Mouse (Mus musculus) neural tube, embryonic 13.5 days (tissue): ENCODE results near the gene Idnk. TPM values are rescaled to one million over a fixed set of nuclear protein-coding genes. Genes with fewer than 3 reads are reported as not detected.
A peak's percentile ranks its signal among the peaks of the same experiment; 100 is the strongest.

Experiments
- ATAC-seq: fragments of 200-750 bp; cut with Nextera tagmentation; 2 replicates; pipeline ENCODE4 v1.8.0; 2017; ENCODE audit warnings: low read depth, mild to moderate bottlenecking, moderate TSS enrichment, moderate library complexity
- H3K27ac ChIP-seq: fragments of 300-500 bp; sonication (generic); replicated peaks from 2 replicates; pipeline ENCODE4 v1.5.1; 2015; ENCODE audit warnings: moderate library complexity, mild to moderate bottlenecking, inconsistent platforms
- H3K27me3 ChIP-seq: fragments of 300-500 bp; sonication (generic); 2 replicates; pipeline ENCODE4 v1.6.1; 2015; ENCODE audit warnings: mild to moderate bottlenecking, inconsistent platforms
- H3K36me3 ChIP-seq: fragments of 300-500 bp; sonication (generic); 2 replicates; pipeline ENCODE4 v1.6.1; 2015; ENCODE audit warnings: mild to moderate bottlenecking, inconsistent platforms
- H3K4me1 ChIP-seq: fragments of 300-500 bp; sonication (generic); replicated peaks from 2 replicates; pipeline ENCODE4 v1.6.1; 2015; ENCODE audit warnings: inconsistent platforms
- H3K4me2 ChIP-seq: fragments of 300-500 bp; sonication (generic); 2 replicates; pipeline ENCODE4 v1.6.1; 2015; ENCODE audit warnings: inconsistent platforms, mild to moderate bottlenecking, moderate library complexity
- H3K4me3 ChIP-seq: fragments of 300-500 bp; sonication (generic); 2 replicates; pipeline ENCODE4 v1.5.1; 2015; ENCODE audit warnings: mild to moderate bottlenecking, inconsistent platforms
- H3K9ac ChIP-seq: fragments of 300-500 bp; sonication (generic); 2 replicates; pipeline ENCODE4 v1.6.1; 2015; ENCODE audit warnings: moderate library complexity, mild to moderate bottlenecking, inconsistent platforms
- H3K9me3 ChIP-seq: fragments of 300-500 bp; sonication (generic); 2 replicates; pipeline ENCODE4 v1.6.1; 2016; ENCODE audit warnings: inconsistent platforms
- WGBS: fragments of 180-500 bp; shearing (Covaris S2); methylation state at CpG from one replicate; pipeline ENCODE4 v1.1.7; 2015; 5-methylcytosine and 5-hydroxymethylcytosine counted together
- polyA plus RNA-seq: library from polyadenylated mRNA; unstranded; fragments of >200 nt; fragmentation: Nextera tagmentation; extraction: Ambion mirVana; gene quantifications from 2 replicates; pipeline ENCODE4 v1.2.1, GENCODE M21; 2015

Idnk gene
- polyA plus RNA-seq, 1 experiment from 2014 or later, result 80.8 TPM

DNA sequence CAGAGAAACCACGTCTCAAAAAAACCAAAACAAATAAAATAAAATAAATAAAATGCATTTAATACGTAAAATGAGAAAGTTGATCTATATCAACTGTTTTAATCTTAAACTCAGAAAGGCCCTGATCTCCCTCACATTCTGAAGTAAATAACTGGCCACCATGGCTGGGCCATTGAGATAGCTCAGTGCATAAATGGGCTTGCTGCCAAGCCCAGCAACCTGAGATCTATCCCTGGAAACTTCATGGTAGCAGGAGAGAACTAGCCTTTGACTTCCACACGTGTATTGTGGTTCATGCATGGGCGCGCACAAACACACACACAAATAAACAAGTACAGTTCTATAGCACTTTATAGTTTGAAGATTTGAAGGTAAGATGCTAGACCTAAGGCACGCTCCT lies 43.9 kb downstream of the Idnk start:
- peaks cover 11% of the 10 kb centered on the region; the same call in 1 of the 2 replicates for H3K4me1 ChIP-seq
- H3K27ac ChIP-seq, result no peak overlapping the region
- H3K9me3 ChIP-seq, result no peaks in the 10 kb centered on the region
- WGBS, result 91% methylated on average over 6 of the region's 6 CpGs
- no peak for ATAC-seq
- H3K27me3 ChIP-seq, result no peaks in the 10 kb centered on the region
- H3K4me3 ChIP-seq, result no peak overlapping the region
- no peak overlapping the region for H3K9ac ChIP-seq
- peaks cover 15% of the 10 kb centered on the region for H3K36me3 ChIP-seq
- no peak overlapping the region for H3K4me2 ChIP-seq

DNA sequence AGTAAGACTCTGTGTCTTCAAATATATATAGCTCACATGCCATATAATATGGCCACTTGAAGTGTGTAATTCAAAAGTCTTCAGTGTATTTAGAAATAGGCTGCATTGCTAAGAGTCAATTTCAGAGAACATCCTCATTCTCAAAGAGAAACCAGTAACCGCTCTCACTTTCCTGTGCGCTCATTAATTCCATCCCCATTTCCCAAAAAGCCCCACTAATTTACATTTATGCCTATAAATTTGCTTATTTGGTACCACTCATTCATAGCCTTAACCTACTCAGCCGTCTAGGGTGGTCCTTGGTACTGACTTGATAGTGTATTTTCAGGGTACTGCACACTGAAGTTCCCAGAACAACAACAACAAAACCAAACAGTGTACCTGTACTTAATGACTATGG lies 44.5 kb downstream of the Idnk start:
- WGBS, result 92% methylated on average over 3 of the region's 3 CpGs
- no peak overlapping the region for H3K4me2 ChIP-seq
- no peak for ATAC-seq
- H3K4me1 ChIP-seq, result peaks cover 11% of the 10 kb centered on the region; the same call in 1 of the 2 replicates
- H3K27me3 ChIP-seq, result no peaks in the 10 kb centered on the region
- no peak overlapping the region for H3K4me3 ChIP-seq
- no peaks in the 10 kb centered on the region for H3K9me3 ChIP-seq
- H3K27ac ChIP-seq, result no peak overlapping the region
- peaks cover 13% of the 10 kb centered on the region for H3K36me3 ChIP-seq
- H3K9ac ChIP-seq, result no peak overlapping the region

DNA sequence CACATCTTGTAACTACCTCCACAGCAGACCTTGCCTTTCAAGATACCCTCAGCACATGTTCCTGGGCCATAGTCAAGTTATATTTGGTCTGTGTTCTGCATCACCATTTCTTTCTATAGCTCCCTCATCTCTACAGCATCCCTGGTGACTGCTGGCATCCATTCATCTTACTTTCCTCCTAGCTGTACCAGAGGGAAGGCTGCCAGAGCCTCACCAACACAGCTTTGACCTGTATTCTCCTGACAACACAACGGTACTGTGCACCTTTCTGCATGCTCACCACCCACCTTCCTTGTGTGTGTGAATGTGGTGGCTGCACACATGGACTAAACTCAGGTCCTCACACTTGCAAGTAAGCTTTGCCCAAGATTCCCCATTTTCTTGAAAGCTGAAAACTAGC lies 45.5 kb downstream of the Idnk start:
- Histone ChIP-seq H3K4me2 (no peak overlapping the region), H3K4me3 (no peak overlapping the region), H3K4me1 (peaks cover 11% of the 10 kb centered on the region; the same call in 1 of the 2 replicates), H3K27me3 (no peaks in the 10 kb centered on the region), H3K36me3 (peaks cover 3% of the 10 kb centered on the region), H3K9me3 (no peaks in the 10 kb centered on the region), H3K27ac (no peak overlapping the region), H3K9ac (no peak overlapping the region)
- WGBS, result 88% methylated on average over 1 of the region's 1 CpGs
- ATAC-seq, result no peak

DNA sequence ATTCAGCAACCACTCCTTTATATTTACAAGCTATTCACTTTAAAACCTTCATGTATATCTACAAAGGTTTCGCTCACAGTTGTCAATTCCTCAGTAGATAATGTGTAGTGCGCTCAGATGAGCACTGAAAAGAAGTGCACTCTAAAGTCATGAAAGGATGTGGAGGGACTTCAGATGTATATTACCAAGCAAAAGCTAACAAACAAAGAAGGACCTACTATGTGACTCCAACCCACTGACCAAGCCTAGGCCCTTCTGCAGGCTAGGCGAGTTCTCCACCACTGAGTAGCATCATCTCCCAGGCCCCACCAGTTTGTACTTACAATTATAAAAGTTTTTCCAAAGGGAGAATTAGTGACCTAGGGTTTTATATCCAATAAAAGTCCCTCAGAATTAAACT lies 46.8 kb downstream of the Idnk start:
- H3K4me3 ChIP-seq, result no peak overlapping the region
- no peaks in the 10 kb centered on the region for H3K36me3 ChIP-seq
- H3K9me3 ChIP-seq, result no peaks in the 10 kb centered on the region
- no peak overlapping the region for H3K4me2 ChIP-seq
- no peak overlapping the region for H3K27ac ChIP-seq
- 92% methylated on average over 3 of the region's 3 CpGs for whole genome bisulfite sequencing
- H3K27me3 ChIP-seq, result no peaks in the 10 kb centered on the region
- no peak for ATAC-seq
- peaks cover 11% of the 10 kb centered on the region; the same call in 1 of the 2 replicates for H3K4me1 ChIP-seq
- H3K9ac ChIP-seq, result no peak overlapping the region

DNA sequence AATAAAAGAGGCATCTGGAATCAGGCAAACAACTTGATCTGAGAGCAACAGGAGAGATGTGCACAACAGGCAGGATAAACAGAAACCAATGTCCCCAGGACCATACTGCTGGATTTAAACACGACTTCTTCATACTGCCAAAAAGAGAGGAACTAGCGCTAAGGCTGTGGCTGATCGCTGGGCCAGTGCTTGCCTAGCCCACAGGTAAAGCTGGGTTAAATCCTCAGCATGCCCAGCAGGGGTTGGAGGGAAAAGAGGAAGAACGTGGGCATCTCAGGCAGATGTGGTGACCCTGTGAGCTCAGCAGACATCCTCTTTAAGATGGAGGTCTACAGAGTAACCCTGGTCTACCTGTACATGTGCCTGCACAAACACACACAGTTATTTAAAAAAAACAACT lies 47.5 kb downstream of the Idnk start:
- WGBS, result 79% methylated on average over 4 of the region's 4 CpGs
- Histone ChIP-seq H3K27ac (no peak overlapping the region), H3K9ac (no peak overlapping the region), H3K4me3 (no peak overlapping the region), H3K4me1 (peaks cover 11% of the 10 kb centered on the region; the same call in 1 of the 2 replicates), H3K36me3 (no peaks in the 10 kb centered on the region), H3K27me3 (no peaks in the 10 kb centered on the region), H3K9me3 (no peaks in the 10 kb centered on the region), H3K4me2 (no peak overlapping the region)
- no peak for ATAC-seq

DNA sequence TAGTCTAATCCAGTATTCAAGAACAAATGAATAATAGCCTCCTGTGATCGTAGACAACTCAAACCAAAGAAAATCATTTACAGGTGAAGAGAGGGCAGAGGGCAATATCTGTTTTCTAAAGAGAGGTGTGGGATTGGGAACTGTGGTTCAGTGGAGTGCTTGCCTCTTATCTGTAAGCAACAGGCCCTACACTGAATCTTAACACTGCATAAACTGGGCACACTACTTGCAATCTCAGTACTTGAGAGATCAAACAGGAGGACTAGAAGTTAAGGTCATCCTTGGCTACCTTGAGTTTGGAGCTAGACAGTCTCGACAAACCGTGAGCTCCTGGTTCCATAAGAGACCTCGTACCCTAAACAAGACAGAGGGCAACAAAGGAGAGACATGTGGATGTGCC lies 48.6 kb downstream of the Idnk start:
- 86% methylated on average over 4 of the region's 4 CpGs for WGBS
- Histone ChIP-seq H3K36me3 (no peaks in the 10 kb centered on the region), H3K9me3 (no peaks in the 10 kb centered on the region), H3K4me2 (no peak overlapping the region), H3K4me3 (no peak overlapping the region), H3K27ac (no peak overlapping the region), H3K4me1 (peaks cover 16% of the 10 kb centered on the region; the same call in 1 of the 2 replicates), H3K27me3 (no peaks in the 10 kb centered on the region), H3K9ac (no peak overlapping the region)
- no peak for ATAC-seq

DNA sequence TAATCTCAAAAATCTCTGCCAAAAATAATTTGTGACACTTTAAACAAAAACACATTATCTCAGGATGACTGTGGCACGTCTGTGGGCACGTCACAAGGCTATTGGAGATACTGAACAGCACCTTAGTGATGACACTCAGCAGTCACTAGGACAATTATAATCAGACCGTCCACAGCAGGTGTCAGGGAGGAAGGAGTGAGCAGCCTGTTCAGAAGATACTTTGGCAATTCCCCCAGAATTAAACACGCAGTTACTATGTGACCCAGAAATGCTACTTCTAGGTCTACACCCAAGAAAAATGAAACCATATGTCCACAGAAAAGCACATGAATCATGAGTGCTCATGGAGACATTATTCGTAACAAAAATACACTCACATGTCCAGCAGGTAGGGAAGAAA lies 53.0 kb downstream of the Idnk start:
- no peaks in the 10 kb centered on the region for H3K36me3 ChIP-seq
- ATAC-seq, result no peak
- no peak overlapping the region for H3K4me3 ChIP-seq
- no peak overlapping the region for H3K27ac ChIP-seq
- WGBS, result 82% methylated on average over 5 of the region's 5 CpGs
- no peaks in the 10 kb centered on the region for H3K9me3 ChIP-seq
- no peak overlapping the region for H3K9ac ChIP-seq
- H3K4me1 ChIP-seq, result peaks cover 33% of the 10 kb centered on the region
- no peak overlapping the region for H3K4me2 ChIP-seq
- H3K27me3 ChIP-seq, result no peaks in the 10 kb centered on the region

DNA sequence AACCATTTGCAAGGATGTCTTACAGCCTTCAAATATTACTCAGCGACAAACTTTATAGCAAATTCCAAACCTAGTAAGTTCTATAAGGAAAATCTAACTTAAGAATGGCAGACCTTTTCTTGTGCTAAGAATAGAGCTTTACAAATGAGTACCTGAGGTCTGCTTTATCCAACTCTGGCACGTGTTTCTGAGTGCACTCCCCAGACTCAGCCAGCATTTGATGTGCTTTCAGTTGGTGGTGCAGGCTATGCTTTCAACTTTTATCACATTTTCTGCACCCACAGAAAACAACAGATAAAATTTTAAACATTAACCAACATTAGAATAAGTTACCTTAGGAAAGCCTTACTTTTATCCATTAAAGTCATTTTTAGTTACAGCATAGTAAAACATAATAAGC lies 55.1 kb downstream of the Idnk start:
- Histone ChIP-seq H3K4me1 (peaks cover 39% of the 10 kb centered on the region), H3K4me3 (no peak overlapping the region), H3K36me3 (no peaks in the 10 kb centered on the region), H3K27me3 (no peaks in the 10 kb centered on the region), H3K27ac (no peak overlapping the region), H3K9ac (no peak overlapping the region), H3K4me2 (no peak overlapping the region), H3K9me3 (no peaks in the 10 kb centered on the region)
- 82% methylated on average over 2 of the region's 2 CpGs for WGBS
- ATAC-seq, result no peak

DNA sequence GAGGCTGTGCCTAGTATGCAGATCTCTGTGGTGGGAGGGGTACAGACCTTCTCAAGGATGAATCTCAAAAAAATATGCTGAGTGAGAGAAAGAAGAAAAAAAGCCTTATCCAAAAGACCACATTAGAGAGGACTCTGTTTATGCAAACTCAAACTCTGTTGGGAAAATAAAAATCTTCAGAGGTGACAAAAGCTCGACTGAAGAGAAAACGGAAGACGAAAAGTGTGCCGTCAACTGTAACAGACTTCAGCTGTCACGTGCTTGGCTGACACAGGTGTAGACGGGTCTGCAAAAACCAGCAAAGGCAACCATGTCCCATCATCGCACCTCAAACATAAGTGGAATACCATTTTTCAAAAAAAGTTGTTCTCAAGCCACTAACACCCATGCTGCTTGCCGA lies 56.4 kb downstream of the Idnk start:
- Histone ChIP-seq H3K9me3 (no peaks in the 10 kb centered on the region), H3K4me1 (peaks cover 39% of the 10 kb centered on the region), H3K4me2 (peak overlapping the region; percentile 86), H3K9ac (peak overlapping the region; percentile 97), H3K4me3 (peak overlapping the region; percentile 95), H3K36me3 (no peaks in the 10 kb centered on the region), H3K27me3 (no peaks in the 10 kb centered on the region), H3K27ac (no peak overlapping the region)
- ATAC-seq, result no peak
- 78% methylated on average over 8 of the region's 8 CpGs for WGBS

Other genes with a start within 250 kb of the Idnk start
- 90.2 and 95.5 TPM in 2 replicates for gene Spock1, start 249.3 kb upstream of the Idnk start, polyA plus RNA-seq
- 11.5 and 12.3 TPM in 2 replicates for gene Klhl3, start 44.1 kb upstream of the Idnk start, polyA plus RNA-seq
- 53.7 and 56.0 TPM in 2 replicates for gene Hnrnpa0, start 29.1 kb upstream of the Idnk start, polyA plus RNA-seq
- 142 and 154 TPM in 2 replicates for gene Ubqln1, start 58.0 kb downstream of the Idnk start, polyA plus RNA-seq
- gene Gkap1, start 118.0 kb downstream of the Idnk start, polyA plus RNA-seq, result 29.5 and 29.7 TPM in 2 replicates
- 1.2 and 1.3 TPM in 2 replicates for gene Kif27, start 201.5 kb downstream of the Idnk start, polyA plus RNA-seq
- 24.8 and 26.4 TPM in 2 replicates for gene 2210016F16Rik, start 227.6 kb downstream of the Idnk start, polyA plus RNA-seq
- 23.1 and 23.6 TPM in 2 replicates for gene Rmi1, start 244.6 kb downstream of the Idnk start, polyA plus RNA-seq
- 1,581 and 1,759 TPM in 2 replicates for gene Hnrnpk, start 245.7 kb downstream of the Idnk start, polyA plus RNA-seq